Mouse (Mus musculus) layer of hippocampus, postnatal 25 days (tissue): Measurements from ENCODE around the gene Dapk1. TPM values are rescaled to one million over a fixed set of nuclear protein-coding genes. Genes with fewer than 3 reads are reported as not detected.
"Not testable (repeated sequence)": the region's sequence is repeated elsewhere in the genome, so short reads cannot be mapped to it uniquely, and the experiment has no call there.

ENCODE experiments used
- DNase-seq, 2 experiments: peaks; one replicate each; pipeline ENCODE4 v3.0.0; 2022; ENCODE audit warnings: mixed read lengths in 2 of 2, low spot score in 1 of 2; ENCODE audit errors: extremely low spot score in 1 of 2
- total RNA-seq, 2 experiments: library from RNA; stranded (reverse); gene quantifications; 2 replicates each; pipeline ENCODE4 v1.2.3; 2021

Dapk1 gene
- total RNA-seq = 100 to 1,000 TPM; 128 to 132 TPM

DNA sequence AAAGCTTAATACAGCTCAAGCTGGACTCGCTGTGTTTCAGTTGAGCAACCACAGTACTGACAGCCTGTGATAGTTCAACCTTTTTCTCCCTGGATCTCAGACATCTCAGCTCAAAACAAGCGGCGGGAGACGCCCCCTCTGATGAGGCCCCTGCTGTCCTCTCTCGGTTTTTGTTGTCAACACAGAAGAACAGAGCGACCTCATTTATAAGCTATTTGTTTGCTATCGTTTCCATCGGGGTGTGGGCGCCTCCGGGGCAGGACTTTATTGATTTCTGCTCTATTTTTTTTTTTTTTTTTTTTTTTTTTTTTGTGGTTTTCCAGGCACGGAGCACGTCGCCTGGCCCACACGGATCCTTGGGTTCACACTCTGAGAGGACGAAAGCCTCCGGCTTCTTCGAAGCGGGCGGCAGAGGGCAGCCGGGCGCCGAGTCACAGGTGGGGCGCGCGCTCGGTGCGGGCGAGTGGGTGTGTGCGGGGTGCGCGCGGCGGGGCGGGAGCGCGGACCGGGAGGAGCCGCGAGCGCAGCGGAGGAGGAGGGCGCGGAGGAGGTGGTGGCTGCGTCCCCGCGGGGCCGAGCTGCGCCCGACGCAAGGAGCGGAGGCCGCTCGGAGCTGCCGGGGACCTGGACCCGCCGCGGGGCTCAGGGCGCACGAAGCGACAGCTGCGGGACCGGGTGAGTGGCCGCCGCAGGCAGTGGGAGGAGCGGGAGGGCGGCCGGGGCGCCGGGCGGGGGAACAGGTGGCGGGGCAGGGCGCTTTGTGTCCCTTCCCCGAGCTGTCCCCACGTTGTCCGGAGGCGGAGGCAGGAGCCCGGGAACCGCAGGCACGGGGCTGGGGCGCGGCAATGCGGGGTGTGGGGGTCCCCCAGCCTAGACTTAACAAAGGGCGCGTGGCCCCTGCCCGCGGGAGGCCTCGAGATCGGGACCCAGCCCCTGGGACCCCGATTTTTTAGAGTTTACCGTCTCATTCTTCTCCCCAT is at the start of gene Dapk1:
Gene Dapk1 (plus strand): TSS at position 512 of the 980 bp plus-strand sequence.
- DNase-seq = peak; percentile 71 to 78

DNA sequence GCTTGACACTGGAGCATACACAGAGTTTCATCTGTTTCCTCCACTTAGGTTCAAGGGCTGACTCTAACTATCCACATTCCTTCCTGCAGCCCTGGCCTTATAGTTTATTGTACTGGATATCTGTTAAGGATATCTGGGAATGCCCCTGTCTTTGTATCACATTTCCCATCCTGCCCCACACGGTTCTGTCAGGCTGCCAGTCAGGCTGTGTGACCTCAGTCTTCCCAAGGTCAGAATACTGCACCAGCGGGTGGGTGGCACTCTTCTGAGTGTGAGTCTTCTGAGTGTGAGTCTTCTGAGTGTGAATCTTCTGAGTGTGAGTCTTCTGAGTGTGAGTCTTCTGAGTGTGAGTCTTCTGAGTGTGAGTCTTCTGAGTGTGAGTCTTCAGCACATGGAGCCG is 48.4 kb upstream of the Dapk1 start:
- DNase-seq = no peak

DNA sequence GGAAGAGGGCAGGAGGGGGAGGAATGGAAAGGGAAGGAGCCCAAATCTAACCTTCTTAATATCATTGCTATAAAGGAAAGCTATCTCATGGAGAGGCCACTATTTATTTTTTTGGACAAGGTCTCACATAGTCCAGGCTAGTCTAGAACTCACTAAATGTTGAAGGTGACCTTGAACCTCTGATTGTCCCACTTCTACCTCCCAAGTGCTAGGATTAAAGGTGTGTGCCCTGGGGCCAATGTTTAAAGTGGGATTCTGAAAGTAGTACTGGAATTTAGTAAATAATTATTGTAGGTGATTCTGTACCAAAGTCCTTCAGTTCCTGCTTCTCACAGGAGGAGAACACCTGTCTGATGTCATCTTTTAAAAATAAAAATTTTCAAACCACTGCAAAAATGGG is 45.3 kb upstream of the Dapk1 start:
- DNase-seq = no peak

DNA sequence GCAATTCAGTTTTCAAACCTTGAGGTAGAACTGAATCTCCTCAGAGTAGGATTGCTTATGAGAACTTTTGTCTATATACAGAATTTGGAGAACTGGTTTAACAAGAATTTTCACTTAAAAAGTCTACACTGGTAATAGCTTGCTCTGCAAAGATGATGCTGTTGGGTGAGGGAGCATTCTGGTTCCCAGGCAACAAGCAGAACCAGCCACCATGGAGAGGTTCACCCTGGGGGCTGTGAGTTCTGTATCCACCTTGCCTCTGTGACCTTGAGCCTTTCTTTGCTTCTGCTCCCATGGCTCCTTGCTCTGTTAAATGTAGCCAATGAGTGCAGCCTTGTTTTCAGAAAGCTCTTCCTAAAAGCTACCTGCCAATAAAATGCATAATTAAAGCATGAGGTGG is 44.8 kb upstream of the Dapk1 start:
- DNase-seq = no peak

DNA sequence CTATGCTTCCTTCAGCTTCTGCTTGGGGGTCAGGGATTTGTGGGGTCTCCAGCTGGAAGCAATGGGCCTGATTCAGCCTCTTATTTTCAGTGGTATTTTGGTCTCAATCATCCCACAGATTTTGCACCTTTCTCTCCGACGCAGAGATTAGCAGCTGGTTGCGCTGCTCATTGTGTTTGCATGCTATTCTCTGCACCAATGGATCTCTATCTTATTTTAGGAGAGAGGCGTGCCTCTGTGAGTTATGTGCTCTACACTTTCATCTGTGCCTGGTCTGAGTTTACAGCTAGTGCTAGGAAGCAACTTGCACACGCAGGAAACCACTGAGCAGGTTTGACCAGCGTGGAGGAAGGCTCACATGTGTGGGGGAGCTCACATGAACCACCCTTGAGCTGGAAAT is 37.4 kb upstream of the Dapk1 start:
- DNase-seq = no peak

DNA sequence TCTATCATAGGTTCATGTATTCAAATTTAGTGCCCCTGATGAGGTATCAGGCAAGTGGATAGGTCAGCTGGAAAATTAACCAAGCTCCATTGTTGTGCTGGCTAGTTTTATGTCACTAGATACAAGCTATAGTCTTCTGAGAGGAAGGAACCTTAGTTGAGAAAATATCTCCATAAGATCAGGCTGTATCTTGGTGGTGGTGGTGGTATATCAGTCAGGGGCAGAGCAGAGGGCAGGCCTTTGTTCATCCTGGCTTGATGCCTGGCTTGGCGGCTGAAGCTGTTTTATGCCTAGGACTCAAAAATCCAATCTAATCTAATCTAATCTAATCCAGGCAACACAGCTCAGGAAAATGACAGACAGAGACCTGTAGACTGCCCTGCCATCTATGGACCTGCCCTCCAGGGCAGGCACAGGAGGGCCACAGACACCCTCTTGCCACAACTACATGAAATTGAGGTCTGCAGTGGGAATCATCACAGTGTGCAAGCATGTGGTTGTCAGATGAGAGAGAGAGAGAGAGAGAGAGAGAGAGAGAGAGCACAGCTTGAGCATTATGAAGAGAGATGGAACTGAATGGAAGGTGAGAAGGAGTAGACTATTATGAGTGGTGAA is 32.7 kb upstream of the Dapk1 start:
- no peak for DNase-seq

DNA sequence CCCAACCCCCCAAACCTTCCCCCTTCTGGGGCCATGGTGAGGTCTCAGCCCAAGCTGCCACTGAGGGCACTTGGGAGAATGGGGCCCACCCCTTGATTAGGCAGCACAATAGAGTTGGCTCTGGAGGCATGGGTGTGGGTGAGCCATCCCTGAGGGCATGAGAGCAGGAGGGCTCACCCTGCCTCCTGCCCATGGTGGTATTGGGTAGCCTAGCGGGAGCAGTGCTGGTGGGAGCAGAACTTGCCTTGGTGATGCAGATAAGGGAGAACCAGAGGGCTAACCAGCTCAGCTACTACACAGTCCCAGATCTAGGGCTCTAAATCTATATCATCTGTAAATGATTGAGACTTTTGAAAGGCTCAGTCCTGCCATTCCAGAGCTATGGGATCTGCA is 32.2 kb upstream of the Dapk1 start:
- DNase-seq = no peak

DNA sequence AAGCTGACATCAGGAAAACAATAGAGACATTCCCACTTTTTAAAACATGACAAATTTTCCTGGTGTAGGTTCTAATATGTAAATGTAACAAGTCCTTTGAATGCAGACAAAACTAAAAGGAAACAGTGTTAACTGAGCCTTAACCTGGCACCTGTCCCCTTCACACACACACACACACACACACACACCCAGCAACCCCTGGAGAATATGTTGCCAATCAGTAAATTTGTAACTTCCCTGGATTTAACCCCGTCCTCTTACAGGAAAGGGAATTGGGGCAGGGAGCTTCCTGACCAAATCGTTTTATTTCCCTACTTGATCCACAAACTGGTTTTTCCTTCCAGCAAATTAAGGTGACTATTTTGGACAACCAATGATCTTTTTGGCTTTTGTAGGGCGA is 28.2 kb upstream of the Dapk1 start:
- no peak for DNase-seq

DNA sequence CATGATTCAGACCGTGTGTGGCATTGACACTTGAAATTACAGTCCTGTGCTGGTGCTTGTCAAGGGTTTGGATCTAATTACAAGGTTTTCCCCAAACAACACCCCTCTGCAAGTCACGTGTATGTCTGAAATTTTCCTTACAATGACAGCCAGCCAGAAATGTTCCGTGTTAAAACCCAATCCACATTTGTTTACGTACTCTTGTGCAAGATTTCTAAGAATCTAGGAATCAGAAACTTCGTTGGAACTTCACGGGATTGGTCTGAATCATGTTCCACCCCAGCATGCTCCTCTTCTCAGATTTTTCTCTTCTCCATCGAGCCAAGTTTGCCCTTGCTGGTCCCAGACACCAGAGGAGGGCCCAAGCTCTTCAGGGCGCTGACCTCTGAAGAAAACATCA is 27.8 kb upstream of the Dapk1 start:
- DNase-seq = no peak

DNA sequence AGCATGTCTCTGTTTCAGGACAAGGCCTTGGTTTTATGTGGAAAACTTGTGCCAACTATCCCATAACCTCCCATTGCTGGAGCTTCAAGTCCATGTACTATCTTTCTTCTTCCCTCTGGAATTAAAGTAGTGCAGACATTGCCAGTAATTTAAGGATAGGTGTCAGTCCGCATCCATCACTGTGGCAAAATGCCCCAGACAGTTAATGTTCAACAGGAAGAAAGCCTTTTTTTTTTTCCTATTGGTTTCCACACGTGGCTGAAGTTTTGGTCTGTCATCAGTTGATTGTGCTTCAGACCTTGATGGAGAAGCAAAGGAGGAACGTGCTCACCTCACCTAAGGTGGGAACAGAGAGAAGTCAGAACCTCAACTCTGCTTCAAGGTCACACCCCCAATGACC is 23.2 kb upstream of the Dapk1 start:
- no peak for DNase-seq

DNA sequence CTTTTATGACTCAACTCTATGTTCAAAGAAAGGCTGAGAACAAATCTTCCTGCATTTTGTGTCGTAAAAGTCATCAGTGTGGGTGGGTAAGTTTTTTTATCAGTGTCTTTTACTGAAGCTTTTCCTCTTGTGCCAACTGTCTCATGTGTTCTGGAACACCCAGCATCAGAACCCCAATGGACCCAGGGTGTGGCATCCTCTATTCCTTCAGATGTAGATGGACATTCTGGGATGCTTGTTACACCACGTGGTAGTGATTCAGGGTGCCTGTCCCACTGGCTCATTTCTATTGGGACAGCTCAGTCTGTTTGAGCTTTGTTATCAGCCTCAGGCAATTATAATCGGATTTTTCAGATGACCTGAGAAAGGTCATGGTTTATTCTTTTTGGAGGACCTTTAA is 6.9 kb upstream of the Dapk1 start:
- no peak for DNase-seq

DNA sequence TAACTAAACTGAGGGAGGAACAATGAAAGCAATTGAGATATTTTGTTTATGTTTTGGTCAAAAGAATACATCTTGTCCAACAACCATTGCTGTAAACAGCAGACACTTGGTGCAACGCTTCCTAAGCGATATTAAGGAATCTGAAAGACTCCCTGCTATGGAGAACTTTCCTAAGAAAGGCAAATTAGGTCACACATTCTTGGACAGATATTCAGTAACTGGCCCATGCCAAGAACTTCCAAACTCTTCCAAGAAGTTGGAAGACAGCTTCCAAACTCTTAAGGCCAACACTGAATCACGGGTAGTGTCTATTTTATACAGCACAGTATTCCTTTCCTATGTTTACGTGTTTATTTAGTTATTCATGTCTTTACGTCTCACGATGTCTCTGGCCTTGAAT is 6.2 kb upstream of the Dapk1 start:
- no peak for DNase-seq

DNA sequence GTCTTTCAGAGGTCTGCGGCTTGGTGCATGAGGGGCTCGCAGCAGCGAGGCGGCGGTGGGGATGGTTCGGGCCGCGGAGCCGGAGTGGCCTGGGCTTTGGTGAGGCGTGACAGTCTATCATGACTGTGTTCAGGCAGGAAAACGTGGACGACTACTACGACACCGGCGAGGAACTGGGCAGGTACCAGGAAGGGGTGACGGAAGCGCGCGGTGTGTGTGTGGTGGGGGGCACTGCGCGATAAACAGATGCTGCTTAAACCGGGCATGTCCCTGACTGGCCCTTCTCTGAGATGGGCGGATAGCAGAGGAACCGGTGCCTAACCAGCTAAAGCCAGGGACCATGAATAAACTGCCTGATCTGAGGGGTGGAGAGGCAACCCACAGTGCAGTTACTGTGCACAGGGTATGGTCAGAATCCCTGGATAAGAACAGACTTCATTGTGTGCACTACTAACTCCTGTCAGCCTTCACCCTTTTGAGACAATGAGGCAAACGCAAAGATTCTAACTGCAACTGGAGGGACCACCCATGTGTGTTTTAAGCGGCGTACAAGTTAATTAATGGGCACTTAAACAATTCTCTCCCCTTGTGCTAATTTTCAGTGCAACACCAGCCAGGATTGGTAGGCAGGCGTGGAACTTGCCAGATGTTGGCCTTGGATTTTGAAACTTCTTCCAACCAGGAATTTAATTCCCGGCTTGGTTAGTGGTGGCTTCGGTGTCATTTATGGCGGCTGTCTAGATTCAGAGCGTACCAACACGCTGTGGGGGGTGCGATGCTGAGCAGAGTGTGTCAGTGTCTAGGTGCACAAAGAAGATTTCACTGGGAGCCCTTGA is 887 bp downstream of the Dapk1 start:
- peak in 1 of 2 experiments; percentile 35 for DNase-seq

DNA sequence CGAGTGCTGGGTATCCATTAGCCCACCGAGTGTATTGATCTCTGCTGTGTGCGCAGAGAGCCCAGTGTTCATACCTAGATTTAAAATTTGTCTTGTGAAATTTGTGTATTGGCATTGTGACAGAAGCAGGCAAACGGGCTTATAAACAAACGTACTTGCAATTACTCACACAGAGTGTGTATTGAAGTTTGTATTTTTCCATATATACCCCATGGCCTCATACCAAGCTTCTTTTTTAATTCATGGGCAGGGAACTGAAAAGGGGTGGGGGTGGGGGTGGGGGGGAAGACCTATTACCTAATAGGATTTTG is 1.5 kb downstream of the Dapk1 start:
- DNase-seq = no peak

DNA sequence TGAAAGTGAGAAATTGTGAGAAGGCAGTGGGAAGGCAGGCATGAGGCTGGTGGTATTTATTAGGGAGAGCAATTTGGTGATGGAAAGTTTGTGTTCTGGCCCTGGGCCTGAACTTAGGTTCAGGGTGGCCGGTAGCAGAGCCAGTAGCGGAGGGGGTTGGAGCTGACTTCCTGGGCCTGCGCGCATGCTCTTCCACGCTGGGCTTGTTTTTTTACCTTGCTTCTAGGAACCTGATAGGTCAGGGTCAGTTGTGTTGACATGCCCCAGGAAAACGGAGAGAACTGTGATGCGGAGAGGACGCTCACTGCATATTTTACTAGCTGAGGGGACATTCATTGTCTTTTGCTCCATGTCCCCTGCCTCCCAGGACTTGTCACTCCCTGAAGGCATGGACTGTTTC is 5.7 kb downstream of the Dapk1 start:
- no peak for DNase-seq

DNA sequence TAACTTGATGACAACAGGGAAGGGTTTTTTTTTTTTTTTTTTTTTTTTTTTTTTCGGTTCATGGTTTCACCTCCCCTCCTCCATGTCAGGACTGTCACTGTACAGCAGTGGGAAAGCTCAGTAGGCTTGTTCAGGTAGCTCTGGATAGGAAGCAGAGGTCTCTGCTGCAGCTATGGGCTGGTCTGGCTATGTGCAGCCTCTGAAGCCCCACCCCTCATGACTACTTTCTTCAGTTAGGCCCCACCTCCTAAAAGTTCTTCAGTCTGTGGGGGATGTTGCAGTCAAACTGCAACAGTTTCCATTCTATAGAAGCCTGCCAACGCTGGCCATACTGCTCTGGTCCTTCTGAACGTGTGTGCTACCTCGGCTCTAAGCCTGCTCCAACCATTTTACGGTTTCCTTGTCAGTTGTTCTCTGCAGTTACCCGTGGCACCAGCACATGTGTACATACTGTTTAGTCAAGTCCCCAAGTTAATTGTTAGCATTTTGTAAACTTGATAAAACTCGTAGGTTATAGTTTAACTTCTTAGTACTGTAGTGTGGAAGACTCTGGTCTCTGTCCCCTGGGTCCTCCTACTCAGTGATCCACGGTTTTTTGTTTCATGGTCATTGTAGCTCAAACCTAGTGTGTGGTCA is 6.8 kb downstream of the Dapk1 start:
- no peak for DNase-seq

DNA sequence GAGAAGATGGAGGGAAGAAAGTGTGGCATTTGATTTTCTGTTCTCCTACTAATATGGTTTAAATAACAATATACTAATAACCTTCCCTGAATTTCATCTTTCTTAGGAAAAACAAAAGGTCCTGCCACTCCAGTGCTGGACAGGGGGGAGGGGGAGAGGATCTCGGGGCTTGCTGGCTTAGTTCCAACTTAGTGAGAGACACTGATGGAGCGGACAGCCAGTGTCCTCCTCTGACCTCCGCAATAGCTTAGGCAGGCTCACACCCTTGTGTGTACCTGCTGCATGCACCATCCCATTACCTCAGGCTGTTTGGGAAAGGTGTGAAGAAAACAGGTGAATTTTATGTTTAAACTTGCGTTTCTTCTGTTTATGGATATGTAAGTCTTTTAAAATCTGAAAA is 7.5 kb downstream of the Dapk1 start:
- DNase-seq = no peak

DNA sequence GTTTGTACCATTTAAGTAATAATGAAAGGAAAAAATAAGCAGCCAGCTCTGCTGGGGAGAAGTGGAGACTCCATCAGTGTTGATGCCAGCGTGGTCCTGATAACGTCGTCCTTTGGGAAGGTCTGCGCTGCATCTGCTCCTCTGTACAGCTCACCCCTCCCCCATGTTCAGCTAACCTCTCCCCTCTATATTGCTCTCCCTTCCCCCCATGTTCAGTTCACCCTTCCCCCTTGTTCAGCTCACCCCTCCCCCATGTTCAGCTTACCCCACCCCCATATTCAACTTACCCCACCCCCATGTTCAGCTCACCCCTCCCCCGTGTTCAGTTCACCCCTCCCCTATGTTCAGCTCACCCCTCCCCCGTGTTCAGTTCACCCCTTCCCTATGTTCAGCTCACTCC is 8.8 kb downstream of the Dapk1 start:
- no peak for DNase-seq

DNA sequence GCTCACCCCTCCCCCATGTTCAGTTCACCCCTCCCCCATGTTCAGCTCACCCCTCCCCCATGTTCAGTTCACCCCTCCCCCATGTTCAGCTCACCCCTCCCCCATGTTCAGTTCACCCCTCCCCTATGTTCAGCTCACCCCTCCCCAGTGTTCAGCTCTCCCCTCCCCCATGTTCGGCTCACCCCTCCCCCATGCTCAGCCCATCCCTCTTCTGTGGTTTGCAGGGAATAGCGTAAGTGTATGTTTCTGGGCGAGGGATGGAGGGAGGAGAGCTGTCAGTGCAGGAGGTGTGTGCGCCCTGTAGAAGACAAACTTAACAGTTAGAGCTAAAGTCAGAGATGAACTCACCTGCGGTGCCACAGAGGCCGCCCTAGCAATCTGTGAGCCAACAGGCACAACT is 9.2 kb downstream of the Dapk1 start:
- DNase-seq = not testable (repeated sequence)

DNA sequence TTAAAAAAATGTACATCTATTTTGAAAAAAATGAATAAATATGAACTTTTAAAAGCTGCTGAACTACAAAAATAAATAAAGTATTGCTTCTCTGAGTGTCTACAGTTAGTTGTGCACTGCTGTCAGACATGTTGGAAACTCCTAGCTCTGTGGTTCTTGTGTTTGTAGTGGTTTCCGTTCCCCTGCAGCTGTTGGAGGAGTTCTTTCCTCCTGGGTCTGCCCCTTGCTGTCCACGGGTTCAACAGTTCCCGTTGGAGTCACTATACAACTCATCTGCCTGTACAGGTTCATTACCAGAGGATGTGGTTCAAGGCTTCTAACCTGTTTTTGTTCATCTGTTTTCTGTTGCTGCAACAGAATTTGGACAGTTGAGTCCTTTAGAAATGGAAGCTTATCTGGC is 10.4 kb downstream of the Dapk1 start:
- DNase-seq = no peak

DNA sequence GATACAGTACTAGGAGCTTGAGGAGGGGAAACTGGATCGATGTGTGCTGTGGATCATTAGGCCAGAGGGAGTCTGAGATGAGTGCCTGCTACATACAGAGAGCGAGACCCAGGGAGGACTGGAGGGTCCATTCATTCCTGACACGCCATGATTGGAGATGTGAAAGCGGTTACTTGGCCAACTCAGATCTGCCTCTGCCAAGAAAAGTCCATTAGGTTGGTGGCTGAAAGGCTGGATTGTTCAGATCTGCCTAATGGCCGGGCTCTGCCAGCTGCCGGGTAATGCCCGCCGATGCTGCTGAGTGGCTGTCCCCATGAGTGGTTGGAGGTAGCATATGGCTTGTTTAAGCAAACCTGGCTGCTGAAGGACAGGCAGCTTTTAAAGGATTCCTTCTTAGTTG is 12.4 kb downstream of the Dapk1 start:
- DNase-seq = peak in 1 of 2 experiments; percentile 41
